Mouse (Mus musculus) layer of hippocampus, adult 8-10 months (tissue): Measurements from ENCODE around the gene Mta3. TPM values are rescaled to one million over a fixed set of nuclear protein-coding genes. Genes with fewer than 3 reads are reported as not detected.

Experiments
- DNase-seq, 2 experiments: peaks; one replicate each; pipeline ENCODE4 v3.0.0; 2022; ENCODE audit warnings: low spot score in 2 of 2
- total RNA-seq, 4 experiments: library from RNA; stranded (reverse); gene quantifications; 2 replicates each; pipeline ENCODE4 v1.2.4; 2022

Gene Mta3
- total RNA-seq, 4 experiments from 2014 or later: 94.3 to 108 (median 101) TPM

GRCm38 (mm10) chr17:83809197-83809829, 103.3 kb downstream of the Mta3 start:
- no peak for DNase-seq

DNA sequence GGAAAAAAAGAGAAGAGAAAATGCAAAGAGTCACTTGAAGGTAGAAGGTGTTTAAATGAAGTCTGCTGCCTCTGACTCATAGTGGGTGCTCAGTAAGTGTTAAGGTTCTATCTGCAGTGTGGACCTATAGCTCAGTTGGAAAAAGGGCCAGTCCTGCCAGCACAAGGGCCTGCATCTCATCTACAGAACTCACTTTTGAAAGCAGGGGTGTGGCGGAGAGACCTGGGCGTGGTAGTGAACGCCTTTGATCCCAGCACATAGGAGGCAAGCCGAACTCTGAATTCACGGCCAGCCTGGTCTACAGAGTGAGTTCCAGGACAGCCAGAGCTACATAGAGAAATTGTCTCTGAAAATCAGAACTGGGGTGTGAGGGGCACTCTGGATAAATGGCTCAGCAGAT, 104.3 kb downstream of the Mta3 start:
- DNase-seq: no peak

DNA sequence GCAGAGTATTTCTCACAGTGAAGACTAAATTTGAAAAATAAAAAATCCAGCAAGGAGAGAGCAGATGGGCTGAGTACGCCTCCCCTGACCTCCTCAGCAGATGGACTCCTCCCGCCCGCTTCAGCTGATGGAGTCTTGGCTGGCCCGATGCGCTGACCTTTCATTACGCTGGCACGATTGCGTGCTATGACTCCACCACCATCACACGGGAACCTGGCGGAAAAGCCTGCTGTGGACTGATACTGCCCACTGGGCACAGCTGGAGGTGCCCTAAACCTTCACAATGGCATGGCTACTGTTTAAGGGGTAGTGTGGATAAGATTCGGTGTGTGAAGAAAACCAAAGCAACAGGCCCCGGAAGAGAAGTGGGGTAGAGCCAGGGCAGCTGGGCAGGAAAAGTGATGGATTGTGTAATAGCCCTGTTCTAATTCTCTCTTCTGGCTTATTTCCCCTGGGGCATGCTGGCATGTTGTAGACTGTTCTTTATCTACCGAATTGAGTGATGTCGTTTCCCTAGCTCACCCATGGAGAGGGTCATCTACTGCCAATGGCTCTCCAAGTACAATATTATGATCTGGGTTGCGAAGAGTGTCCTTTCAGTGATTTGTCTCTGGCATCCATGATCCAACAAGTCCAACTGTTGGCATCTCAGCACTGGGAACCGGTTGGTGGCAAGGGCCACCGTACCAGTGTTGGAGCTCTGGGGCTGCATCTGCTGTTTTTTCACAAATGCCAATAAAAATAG, 106.4 kb downstream of the Mta3 start:
- DNase-seq: peak in 1 of 2 experiments; percentile 42

DNA sequence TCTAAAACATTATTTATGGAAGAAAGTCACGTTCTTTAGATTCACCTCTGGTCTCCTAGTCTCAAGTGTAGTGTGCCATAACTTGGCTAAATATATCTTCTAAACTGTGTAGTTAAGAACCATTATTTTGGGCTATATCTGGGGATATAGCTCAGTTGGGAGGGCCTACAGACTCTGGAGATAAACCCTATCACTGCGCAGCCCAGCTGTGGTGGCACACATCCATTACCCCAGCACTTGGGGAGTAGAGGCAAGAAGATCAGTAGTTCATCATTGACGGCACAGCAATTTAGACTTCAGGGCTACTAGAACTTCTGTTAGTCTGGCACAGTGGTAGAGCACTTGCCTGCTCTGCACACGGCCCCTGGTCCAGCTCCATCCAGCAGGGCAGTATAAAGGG, 107.1 kb downstream of the Mta3 start:
- DNase-seq: no peak

GRCm38 (mm10) chr17:83816996-83817395, 111.0 kb downstream of the Mta3 start:
- no peak for DNase-seq

DNA sequence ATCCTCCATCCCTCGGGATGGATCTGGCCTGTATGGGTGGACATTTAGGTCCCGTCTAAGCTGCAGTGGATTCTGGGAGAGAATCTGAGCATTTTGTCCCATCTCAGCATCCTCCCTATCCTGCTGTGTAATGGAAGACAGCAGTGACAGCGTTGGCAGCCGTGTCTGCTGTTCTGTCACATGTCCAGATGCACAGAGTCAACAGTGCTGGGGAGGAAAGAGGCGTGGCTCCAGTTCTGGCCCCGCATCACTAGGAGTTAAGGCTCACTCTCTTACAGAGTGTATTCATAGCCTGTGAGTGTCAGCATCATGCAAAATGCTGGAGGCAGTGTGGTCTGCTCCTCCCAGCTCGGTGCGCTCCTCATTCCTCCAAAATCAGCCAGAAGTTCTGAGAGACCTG, 113.5 kb downstream of the Mta3 start:
- DNase-seq: no peak

GRCm38 (mm10) chr17:83820701-83821100, 114.7 kb downstream of the Mta3 start:
- DNase-seq: no peak

DNA sequence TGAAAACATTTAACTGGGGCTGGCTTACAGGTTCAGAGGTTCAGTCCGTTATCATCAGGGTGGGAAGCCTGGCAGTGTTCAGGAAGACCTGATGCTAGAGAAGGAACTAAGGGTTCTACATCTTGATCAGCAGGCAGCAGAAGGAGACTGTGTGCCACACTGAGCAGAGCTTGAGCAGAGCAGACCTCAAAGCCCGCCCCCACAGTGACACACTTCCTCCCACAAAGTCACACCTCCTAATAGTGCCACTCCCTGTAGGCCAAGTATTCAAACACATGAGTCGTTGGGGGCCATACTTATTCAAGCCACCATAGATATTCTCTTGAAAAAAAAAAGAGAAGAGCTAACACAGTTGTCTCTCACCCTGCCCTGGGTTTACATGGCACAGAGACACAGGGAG, 115.9 kb downstream of the Mta3 start:
- no peak for DNase-seq

DNA sequence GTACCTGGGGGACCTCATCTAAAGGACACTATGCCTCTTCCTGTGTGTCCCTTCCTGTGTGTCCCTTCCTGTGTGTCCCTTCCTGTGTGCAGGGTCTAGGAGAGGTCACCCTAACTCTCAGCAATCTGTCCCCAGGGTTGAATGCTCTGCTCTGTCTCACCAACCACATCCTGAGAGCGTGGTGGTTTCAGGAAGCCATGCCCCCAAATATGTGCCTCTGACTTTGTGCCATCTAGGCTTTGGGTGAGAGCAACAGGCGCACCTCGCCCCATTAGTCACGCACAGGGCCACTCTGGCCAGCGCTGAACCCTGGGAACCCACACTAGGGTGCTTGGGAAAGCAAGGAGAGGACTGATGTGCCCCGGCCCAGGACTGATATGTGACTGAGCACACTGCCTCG, 117.9 kb downstream of the Mta3 start:
- DNase-seq: no peak

DNA sequence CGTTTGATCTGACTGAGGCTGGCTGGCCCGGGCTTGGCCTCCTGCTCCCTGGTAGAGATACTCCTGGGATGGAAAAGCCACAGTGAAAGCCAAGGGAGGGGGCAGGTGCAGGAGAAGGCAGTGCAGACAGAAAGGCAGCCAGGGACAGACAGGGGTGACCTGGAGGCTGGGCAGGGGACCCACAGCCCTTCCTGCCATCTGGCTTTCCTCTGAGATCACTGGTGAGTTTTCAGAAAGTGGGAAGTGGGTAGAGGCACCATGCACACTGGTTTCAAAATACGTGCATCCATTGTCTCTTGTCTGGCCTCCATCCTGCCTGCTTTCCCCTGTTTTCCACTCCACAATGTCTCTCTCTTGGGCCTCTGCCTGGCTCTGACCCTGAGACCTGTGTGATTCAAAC, 123.4 kb downstream of the Mta3 start:
- no peak for DNase-seq

DNA sequence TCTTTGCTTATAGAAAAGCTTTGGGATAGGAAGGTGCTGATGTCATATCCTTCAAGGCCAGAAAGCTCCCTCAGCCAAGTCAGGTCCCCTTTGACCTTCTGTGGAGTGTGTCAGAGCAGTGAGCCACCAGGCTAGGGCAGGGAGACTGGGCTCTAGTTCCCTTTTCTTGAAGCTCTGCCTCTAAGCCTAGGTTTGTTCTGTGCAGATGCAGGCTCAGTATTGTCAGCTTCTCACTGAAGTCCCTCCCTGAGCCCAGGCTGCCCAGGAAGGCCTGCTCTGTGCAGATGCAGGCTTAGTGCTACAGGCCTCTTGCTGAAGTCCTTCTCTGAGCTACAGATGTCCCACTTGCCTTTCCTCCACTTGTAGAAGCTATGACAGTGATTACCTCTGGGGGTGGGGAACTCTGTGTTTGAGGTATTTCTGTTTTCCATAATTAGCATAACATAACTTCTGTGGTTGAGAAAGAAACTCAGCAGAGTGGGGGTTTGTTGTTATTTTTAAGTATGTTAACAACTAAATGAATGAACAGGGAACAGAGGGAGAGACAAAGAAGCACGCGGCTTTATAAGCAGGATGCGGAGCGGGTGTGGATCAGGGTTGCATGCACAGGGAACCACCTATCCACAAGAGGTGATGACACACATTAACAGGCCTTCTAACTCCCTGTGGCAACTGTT, 124.8 kb downstream of the Mta3 start:
- no peak for DNase-seq

DNA sequence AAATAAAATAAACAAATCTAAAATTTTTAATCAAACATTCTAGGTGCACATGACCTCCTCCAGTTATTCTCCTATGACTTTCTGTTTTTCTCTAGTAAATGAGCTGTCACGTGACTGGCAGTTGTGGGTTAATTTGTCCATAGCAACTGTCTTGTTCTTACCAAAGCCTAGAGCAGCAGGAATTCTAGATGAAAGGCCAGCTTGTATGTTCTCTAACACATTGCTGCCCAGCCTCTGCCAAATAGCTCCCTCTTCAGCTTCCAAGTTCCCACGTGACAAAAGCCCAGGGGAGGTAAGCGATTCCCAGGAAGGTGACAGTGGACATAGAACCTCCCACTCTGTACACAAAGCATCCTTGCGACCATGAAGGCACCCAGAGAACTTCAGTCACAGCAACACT, 128.2 kb downstream of the Mta3 start:
- no peak for DNase-seq

- no peak for DNase-seq
Observed at GRCm38 (mm10) chr17:83836048-83836447, 130.1 kb downstream of the Mta3 start.

- no peak for DNase-seq
Observed at GRCm38 (mm10) chr17:83837659-83838190, 131.8 kb downstream of the Mta3 start.

GRCm38 (mm10) chr17:83839132-83839531, 133.2 kb downstream of the Mta3 start:
- no peak for DNase-seq

- no peak for DNase-seq
Observed at GRCm38 (mm10) chr17:83841011-83841410, 135.0 kb downstream of the Mta3 start.

GRCm38 (mm10) chr17:83843780-83844179, 137.8 kb downstream of the Mta3 start:
- no peak for DNase-seq

GRCm38 (mm10) chr17:83845538-83845937, 139.6 kb downstream of the Mta3 start:
- DNase-seq: no peak

DNA sequence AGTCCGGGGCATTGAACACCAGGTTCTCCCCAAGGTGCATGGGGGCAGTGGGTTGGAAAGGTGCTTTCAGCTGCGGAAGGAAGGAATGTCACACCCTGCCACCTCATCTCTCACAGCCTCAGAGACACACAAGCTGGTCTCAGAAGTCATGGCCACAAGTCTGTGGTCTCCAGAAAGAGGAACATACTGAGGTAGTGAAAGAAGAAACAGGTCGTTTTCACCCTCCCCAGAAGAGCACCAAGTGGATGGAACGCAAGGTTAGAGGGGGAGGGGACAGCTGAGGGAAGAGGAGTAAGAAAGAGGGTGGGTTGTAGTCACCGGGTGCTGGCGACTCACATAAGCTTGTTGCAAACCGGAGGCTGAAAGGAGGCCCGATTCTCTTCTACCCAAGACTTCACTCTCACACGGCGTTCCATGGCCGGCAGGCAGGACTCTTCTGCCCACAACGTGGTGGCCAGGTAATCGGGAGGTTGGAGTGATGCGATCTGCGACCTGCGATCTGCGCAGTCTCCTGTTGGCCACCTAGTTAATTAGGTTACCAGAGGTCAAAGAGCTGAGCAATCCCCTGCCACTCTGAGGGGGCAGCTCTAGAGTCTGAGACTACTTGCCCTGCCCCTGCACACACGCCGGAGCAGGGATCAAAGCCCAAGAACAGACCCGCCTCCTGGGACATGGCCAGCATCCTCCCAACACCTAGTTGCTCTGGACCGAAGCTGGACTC, 140.5 kb downstream of the Mta3 start:
- DNase-seq: no peak

- DNase-seq: no peak
Observed at GRCm38 (mm10) chr17:83847100-83847499, 141.1 kb downstream of the Mta3 start.

DNA sequence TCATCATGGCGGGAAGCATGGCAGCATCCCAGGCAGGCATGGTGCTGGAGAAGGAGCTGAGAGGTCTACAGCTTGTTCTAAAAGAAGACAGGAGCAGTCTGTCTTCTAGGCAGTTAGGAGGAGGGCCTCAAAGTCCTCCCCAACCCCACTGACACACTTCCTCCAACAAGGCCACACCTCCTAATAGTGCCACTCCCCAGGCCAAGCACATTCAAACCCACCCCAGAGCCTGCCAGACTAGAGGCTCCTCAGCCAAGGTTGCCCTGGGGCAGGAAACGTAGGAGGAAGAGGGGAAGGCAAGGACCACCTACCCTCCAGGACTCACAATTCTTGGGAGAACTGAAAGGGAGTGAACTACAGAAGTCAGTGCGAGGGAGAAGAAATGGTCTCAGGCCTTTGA, 141.9 kb downstream of the Mta3 start, which contains the start of gene Haao:
TSS of gene Haao (minus strand) at position 149 of the 400 bp plus-strand sequence.
- no peak for DNase-seq

- no peak for DNase-seq
Observed at GRCm38 (mm10) chr17:83848482-83848881, 142.5 kb downstream of the Mta3 start.
